Mouse (Mus musculus) central nervous system, embryonic 11.5 days (tissue): ENCODE measurements around the gene Ranbp6. TPM values are rescaled to one million over a fixed set of nuclear protein-coding genes. Genes with fewer than 3 reads are reported as not detected.

Source experiments
- polyA plus RNA-seq: library from polyadenylated mRNA; depleted of rRNA; stranded (reverse); fragments of >200 nt; gene quantifications from 2 replicates; pipeline ENCODE4 v1.2.3, GENCODE M21; 2012; rRNA removed

Gene Ranbp6
- 15.5 and 16.6 TPM in 2 replicates for polyA plus RNA-seq

DNA sequence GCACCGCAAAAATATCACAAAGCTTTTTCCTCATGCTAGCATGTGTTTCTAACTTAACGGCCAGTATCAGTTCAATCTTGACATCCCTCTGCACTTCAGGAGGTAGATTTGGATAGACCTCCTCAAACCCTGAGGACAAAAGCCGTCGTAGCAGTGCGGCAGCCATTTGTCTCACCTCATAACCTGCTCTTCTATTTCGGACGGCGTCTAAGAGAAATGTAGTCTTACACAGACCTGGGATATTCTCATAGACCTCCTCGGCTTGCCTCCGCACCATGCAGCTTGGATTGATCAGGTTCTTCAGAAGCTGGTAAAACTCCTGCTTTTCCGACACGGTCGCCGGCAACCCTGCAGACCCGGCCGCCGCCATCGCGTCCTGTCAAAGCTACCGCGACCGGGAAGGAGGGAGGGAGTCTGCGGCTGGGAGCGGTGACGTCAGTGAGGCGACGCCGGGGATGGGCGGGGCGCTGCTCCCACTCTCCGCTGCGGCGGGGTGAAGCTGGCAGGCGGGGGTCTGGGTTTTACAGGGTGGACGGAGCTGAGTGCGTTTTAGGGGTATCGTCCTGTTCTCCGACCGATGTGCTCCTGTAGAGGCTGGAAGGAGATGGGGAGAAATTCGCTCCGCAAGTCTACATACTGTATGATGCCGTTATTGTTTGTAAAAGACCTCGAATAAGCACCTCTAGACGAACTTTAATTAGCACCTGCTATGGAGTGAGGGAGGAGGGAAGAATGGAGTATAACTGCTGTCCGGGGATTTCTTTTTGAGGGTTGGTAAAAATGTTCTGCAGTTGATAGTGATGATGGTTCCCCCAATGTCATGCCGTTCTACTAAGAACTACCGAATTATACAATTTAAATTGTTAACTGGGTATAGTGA lies at the start of gene Ranbp6:
Ranbp6 (minus strand) TSS at position 394 of the 880 bp plus-strand sequence.

DNA sequence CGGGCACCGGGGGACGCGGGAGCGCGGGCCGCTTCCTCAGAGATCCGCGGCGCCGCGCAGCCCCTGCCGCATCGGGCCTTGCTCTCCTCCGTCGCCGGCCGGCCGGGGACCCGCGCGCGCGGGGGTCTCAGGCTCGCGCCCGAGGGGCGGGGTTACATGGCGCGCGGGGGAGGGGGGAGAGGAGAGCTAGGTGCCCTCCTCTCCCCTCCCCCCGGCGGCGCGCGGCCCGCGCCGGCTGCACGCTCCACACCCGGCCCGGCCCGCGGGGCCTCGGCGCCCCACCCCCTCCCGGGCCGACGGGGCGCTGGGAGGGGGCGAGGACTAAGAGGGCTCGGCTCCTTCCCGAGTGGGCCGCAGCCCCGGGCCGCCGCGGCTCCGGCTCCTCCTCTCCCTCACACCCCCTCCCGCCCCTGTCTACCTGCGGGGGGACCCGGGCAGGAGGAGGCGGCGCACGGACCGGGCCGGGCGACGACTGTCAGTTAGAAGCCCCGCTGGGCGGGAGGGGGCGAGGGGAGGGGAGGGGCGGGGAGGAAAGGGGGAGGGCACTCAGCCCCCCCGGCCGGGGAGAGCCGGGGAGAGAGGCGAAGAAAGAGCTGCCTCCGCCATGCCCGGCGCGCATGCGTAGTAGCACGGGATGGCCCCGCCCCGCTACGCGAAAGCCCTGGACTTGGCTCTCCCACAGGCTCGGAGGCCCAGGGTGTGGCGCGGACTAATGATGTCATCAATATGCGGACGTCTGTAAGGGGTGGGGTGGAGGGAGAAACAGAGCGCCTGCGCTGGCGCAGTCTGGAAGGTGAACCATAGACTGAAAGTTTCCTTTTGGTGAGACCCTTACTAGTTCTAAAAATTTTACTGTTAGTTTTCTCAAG lies 6.6 kb downstream of the Ranbp6 start, which contains the start of gene 9930021J03Rik:
9930021J03Rik (minus strand) TSS at position 73 of the 869 bp plus-strand sequence.

Other genes starting within 250 kb of the Ranbp6 start
- 10.7 and 13.2 TPM in 2 replicates for gene Ermp1, start 164.6 kb downstream of the Ranbp6 start, polyA plus RNA-seq
- 0.09 and 0.14 TPM in 2 replicates for gene Mlana, start 115.2 kb downstream of the Ranbp6 start, polyA plus RNA-seq
- 9.9 and 24.6 TPM in 2 replicates for gene 9930021J03Rik, start 7.0 kb downstream of the Ranbp6 start, polyA plus RNA-seq
- gene Il33, start 112.1 kb upstream of the Ranbp6 start, polyA plus RNA-seq = 0.29 and 0.97 TPM in 2 replicates
- not detected in 2 replicates for gene Trpd52l3, start 190.8 kb upstream of the Ranbp6 start, polyA plus RNA-seq
- 114 and 149 TPM in 2 replicates for gene Uhrf2, start 217.5 kb upstream of the Ranbp6 start, polyA plus RNA-seq